Mouse (Mus musculus): ENCODE measurements around the gene Mthfr.

DNA sequence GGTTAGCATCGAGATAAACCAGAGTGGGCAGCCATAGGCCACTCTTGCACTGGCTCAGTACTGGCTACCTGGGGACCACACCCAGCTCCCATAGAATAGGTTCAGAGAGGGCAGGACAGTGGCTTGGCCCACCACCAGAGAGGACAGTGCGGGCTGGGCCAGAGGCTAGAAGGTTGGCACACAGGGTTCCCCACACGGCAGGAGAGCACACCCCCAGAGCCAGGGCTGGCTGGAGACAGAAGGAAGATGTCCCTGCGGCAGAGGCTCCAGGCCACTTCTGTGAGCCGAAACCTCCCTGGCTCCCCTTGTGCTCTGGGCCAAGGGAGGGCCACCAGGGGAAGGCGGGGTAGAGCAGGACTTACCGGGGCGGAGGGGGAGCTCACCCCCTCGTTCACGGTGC lies 42.3 kb downstream of the Mthfr start:
- no peak for TF ChIP-seq CTCF (conservative IDR thresholded peaks at IDR 0.05; ENCODE audit: insufficient read depth, insufficient read length, low read depth, low read length)
- no peak for TF ChIP-seq POLR2A (IDR thresholded peaks at IDR 0.05; ENCODE audit: low read depth, low read length)
